Mouse (Mus musculus): ENCODE results near the gene Acot2.
"Not testable (repeated sequence)": the region's sequence is repeated elsewhere in the genome, so short reads cannot be mapped to it uniquely, and the experiment has no call there.

- not testable (repeated sequence) for TF ChIP-seq POLR2A, CTCF (IDR thresholded peaks at IDR 0.05; ENCODE audit: extremely low read depth, insufficient read depth, low read length)
Measured at GRCm38 (mm10) chr12:84038691-84039111, 51.0 kb downstream of the Acot2 start, which contains the start of gene Gm49366.

Data from cortical plate, adult 2 months (tissue).